Mouse (Mus musculus) spleen, embryonic (tissue): ENCODE results near the gene Cacna1e.

Experiments
- CTCF ChIA-PET: fragments of 350-600 bp; sonication (Branson Sonifier 250); formaldehyde crosslinking; loops from one replicate; lab custom pipeline; 2022; lab: Charles Lee

Gene Cacna1e

GRCm38 (mm10) chr1:154723537-154724286 is 160.6 kb downstream of the Cacna1e start:
- CTCF ChIA-PET: interaction anchor here (0.6 kb wide), 1 partner anchor 1497 kb away, joined by 4 read pairs; no protein-coding TSS in a partner anchor

GRCm38 (mm10) chr1:154723078-154723477 is 161.2 kb downstream of the Cacna1e start:
- CTCF ChIA-PET: no interaction called here

GRCm38 (mm10) chr1:154715596-154715995 is 168.7 kb downstream of the Cacna1e start:
- CTCF ChIA-PET: interaction anchor here (0.6 kb wide), 1 partner anchor 12 kb away, joined by 4 read pairs; no protein-coding TSS in a partner anchor

DNA sequence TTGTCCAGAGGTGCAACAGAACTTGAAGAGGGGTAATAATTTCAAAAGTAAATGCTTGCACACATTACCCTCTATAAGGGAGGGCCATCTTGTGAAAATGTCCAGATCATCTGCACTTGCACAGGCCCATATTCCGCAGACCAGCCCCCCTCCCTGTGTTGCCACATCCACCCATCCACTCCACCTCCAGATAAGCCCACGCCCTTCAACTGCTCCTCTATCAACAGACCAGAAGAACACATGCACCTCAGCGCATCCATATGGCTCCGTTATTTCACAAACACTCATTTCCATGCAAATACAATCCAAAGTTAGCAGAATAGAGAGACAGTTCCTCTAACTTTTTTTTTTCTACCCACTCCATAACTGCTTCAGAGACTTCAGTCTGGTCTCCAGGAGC is 171.6 kb downstream of the Cacna1e start:
- CTCF ChIA-PET: interaction anchor here (0.6 kb wide), 1 partner anchor 825 kb away, joined by 13 read pairs; no protein-coding TSS in a partner anchor

DNA sequence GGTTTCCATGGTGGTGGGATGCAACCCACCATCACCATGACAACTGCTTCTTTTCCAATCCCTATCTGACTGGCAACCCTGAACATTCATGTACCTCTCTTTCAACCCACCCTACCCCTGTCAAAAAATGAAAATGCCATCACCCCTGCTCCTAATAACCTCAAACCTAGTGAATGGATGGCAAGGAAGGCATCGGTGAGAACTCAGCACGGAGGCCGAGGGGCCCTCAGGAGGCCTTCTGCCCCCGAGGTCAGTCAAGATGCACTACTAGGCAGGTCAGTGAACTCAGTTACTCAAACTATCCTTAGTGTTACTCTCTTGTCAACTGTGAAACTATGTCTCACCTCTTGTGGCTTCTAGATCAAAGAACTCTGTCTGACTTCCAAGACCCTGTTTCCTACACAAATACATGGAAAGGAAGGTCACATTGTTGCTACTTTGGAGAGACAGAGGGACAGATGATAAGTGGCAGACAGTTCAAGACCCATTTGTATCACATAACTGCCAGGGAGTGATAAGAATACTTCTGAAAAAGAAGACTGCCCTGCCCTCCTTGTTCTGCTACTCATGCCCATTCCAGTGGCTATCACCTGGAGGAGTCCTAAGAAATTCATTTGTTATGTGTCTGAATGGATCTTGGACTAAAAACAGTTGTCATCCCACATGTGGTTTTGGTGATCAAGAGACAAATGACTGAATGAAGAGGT is 176.6 kb downstream of the Cacna1e start:
- CTCF ChIA-PET: no interaction called here

- CTCF ChIA-PET: no interaction called here
Measured at GRCm38 (mm10) chr1:154706974-154707373, 177.3 kb downstream of the Cacna1e start.

- CTCF ChIA-PET: no interaction called here
Measured at GRCm38 (mm10) chr1:154705882-154706565, 178.3 kb downstream of the Cacna1e start.

- CTCF ChIA-PET: no interaction called here
Measured at GRCm38 (mm10) chr1:154704558-154705185, 179.6 kb downstream of the Cacna1e start.

DNA sequence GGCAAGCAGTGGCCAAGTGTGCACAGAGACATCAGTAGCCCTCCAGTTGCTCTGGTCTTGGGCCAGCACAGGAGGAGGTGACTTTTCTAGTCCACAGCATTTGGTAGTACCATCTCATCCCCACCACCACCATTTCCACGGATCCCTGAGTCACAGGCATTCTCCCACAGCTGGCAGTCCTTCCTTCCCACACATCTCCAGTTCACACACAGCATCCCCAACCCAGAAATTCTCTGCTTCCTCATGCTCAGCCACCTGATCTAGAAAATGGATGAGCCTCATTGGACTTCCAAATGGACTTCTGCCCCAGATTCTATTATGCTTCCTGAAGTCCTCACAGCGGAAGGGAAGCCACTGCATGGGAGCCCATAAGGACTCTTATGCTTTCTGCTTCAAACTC is 181.7 kb downstream of the Cacna1e start:
- CTCF ChIA-PET: no interaction called here

DNA sequence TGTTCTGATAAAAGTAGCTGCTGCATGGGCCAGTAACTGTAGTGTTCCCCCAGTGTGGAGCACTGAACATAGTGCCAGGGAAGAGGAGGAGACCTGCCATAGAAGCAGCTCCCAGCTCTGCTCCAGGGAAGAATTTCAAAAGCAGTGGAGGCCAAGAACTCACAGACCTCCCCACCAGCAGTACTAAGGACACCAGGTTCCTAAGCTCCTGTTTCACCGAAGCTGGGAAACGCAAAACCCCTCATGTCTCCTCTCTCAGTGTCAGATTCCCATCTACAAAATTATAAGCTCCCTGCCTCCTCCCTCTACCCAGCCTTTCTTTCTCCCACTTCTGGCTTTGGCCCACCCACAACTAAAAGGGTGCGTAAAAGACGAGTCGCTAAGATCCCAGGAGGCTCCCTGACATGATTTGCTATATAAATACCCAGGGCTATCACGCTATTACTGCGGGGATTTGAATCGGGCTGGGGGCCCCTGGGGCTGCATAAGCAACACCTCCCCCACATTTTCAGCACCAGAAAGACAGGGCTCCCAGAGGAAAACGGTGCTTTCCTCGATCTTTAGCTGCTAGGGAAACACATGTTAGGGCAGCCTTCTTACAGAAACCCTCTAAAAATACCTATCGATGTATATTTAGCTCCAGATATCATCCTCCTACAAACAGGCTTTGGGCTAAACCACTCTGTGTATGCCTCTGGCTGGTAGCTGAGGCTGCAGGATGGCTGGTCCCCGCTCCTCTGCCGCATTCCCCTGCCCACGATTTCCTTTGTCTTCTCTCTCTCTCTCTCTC is 195.2 kb downstream of the Cacna1e start:
- CTCF ChIA-PET: no interaction called here

DNA sequence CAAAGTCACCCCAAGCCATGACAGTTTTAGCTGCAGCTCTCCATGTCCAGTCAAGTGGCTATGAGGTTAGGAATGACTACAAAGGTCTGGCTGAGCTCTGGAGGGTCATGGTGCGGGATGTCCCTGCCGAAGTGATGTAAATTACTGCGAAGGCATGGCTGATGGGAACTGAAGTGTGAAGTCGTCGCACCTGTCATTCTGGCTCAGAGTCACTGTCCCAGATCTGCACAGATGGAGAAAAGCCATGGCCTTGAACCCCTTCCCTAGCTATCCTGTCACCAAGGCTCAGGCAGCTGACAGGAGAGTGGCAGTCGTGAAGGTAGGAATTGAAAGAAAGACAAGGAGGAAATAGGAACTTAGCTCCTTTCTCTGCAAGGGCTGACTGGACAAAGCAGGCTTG is 197.4 kb downstream of the Cacna1e start:
- CTCF ChIA-PET: no interaction called here

DNA sequence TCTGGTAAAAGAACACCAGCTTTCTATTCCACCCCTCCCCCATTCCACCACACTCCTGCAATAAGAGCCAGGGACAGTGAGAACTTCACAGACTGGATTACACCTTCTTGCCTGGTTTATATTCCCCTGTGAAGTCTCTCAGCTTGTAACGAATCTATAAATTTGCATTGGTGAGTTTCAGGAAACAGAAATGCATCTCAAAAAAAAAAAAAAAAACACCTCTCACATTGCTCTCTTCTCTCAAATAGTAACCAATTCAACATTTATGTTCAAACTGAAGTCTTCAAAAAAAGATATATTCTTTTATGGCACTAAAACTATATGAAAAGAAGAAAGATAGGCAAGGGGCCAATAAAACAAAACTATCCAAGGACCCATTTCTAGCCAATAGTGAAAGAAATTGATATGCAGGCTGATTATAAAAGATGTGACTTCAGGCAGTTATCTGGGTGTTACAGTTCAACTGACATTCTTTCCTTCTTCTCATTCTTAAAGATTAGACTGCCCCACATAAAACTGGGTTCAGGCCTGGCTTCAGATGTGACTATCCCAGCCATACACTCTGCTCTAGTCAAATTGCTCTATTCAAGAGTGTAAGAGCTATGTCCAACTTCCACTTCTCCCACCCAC is 200.7 kb downstream of the Cacna1e start:
- CTCF ChIA-PET: no interaction called here

DNA sequence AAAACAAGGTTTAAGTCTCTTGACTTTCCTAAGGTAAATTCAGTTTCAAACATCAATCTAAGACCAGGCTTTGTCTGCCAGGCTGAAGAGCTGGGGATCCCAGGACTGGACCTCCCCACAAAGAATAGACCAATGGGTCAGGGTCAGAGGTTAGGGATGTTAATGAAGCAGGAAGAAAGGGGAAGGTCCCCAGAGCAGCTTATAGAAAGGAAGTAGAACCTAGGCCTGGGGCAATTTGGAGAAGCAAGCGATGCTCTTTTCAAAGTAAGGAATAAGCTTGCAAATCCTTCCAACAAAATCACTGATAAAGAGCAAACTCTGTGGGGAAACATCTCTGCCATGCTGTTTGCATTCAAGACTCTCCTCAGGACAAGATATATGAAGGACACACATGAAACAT is 205.3 kb downstream of the Cacna1e start:
- CTCF ChIA-PET: no interaction called here

DNA sequence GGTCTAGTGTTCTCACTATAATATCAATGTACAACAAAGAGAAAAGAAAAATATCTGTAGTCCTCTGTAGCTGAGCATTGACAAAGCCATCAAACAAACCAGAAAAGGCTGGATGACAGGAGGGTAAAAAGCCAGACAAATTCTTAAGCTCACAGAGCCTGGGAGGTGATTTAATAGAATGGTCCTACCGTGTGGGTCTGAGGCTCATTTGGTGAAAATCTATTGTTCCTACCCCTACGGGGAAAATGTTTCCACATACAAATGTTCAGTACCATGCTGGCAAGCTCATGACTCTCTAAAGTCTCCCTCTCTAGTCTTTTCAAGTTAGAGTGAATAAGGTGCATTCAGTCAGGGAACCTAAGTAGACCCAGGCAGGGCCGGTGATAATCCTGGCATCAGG is 206.2 kb downstream of the Cacna1e start:
- CTCF ChIA-PET: no interaction called here

DNA sequence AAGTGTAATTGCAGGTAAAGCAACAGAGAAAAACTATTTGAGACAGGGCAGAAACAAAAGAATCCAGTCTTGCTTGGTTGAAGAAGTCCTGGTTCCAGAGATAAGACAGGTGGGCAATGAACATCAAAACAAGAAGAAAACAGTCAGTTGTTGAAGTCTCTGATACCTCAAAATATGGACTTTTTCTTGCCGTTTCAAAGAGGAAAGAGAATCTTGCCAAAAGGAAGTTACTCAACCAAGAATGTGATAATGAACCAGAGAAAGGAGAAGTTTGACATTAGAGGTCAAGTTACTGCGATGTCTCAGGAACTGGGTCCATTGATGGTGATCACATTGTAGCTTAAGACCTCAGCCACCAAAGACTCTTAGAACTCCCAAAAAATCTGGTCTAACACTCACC is 206.6 kb downstream of the Cacna1e start:
- CTCF ChIA-PET: no interaction called here

DNA sequence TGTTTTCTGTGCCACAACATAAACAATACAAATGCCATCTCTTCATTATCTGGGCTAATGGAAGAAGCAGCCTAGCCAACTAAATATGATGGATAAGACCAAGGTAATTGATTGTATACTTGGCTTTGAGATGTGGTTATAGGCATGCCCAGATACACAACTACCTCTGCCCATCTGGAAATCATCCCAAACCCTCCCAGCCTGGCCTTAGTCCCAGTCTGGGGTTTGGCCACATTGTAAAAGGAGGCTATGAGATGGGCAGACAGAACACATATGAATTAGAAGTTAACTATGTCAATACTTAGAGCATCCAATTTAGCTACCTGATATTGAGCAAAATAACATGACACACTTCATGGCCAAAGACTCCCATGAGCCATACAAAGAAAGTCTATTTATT is 220.6 kb downstream of the Cacna1e start:
- CTCF ChIA-PET: no interaction called here

- CTCF ChIA-PET: no interaction called here
Measured at GRCm38 (mm10) chr1:154661977-154662376, 222.3 kb downstream of the Cacna1e start.

- CTCF ChIA-PET: no interaction called here
Measured at GRCm38 (mm10) chr1:154661221-154661864, 223.0 kb downstream of the Cacna1e start.

GRCm38 (mm10) chr1:154657366-154657765 is 226.9 kb downstream of the Cacna1e start:
- CTCF ChIA-PET: no interaction called here

DNA sequence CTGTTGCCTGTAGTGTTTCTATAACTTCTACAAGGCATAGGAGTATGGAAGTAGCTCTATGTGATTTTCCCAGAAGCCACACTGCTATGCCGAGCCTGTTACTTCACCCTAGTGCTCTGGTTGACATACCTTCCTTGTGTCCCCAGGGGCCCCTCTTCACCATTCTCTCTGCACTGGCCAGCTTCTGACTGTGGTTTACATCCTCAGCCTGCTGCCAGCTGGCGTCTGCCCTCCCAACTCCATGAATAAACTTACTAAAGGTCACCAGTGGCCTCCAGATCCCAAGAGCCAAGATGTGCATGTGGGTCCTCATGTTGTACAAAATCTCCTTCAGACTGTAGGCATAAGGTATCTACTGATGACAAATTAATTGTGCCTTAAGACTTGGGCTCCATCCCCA is 230.3 kb downstream of the Cacna1e start:
- CTCF ChIA-PET: no interaction called here
